Mouse (Mus musculus) urinary bladder, postnatal 10 days (tissue): Measurements from ENCODE around the gene Nupr1l.
"Not testable (repeated sequence)": the region's sequence is repeated elsewhere in the genome, so short reads cannot be mapped to it uniquely, and the experiment has no call there.

Experiments used
- DNase-seq: peaks from one replicate; pipeline ENCODE4 v3.0.0; 2022; ENCODE audit warnings: low spot score

Nupr1l gene

GRCm38 (mm10) chr5:129908242-129908965, at the start of gene Nupr1l:
TSS of gene Nupr1l (plus strand) at chr5:129908540.
- DNase-seq = peak; percentile 71

GRCm38 (mm10) chr5:129862325-129862724, 46.0 kb upstream of the Nupr1l start:
- DNase-seq = no peak

- DNase-seq = no peak
Observed at GRCm38 (mm10) chr5:129864467-129864866, 43.9 kb upstream of the Nupr1l start.

- DNase-seq = no peak
Observed at GRCm38 (mm10) chr5:129865841-129866240, 42.5 kb upstream of the Nupr1l start.

- no peak for DNase-seq
Observed at GRCm38 (mm10) chr5:129869238-129869995, 38.9 kb upstream of the Nupr1l start.

- no peak for DNase-seq
Observed at GRCm38 (mm10) chr5:129871238-129871637, 37.1 kb upstream of the Nupr1l start.

DNA sequence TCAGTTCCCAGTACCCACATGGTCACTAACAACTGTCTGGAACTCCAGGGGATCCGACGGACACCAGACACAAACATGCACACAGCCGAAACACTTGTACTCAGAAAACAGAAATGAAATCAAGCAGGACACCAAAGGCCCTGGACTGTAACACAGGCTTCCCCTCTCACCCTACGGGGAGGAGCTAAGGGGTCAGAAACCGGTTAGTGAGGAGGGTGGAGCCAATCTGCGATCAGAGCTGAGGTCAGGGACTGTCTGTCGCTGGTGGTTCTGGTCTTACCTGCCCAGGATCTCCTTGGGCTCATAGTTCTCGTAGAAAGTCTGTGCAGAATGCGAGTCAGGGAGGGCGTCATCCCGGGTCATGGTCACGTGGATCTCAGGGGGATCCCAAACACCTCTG, 34.4 kb upstream of the Nupr1l start:
- no peak for DNase-seq

- no peak for DNase-seq
Observed at GRCm38 (mm10) chr5:129875098-129875497, 33.2 kb upstream of the Nupr1l start.

- no peak for DNase-seq
Observed at GRCm38 (mm10) chr5:129877731-129878455, 30.4 kb upstream of the Nupr1l start.

- no peak for DNase-seq
Observed at GRCm38 (mm10) chr5:129878946-129879345, 29.4 kb upstream of the Nupr1l start.

GRCm38 (mm10) chr5:129879888-129880287, 28.5 kb upstream of the Nupr1l start:
- no peak for DNase-seq

- DNase-seq = no peak
Observed at GRCm38 (mm10) chr5:129886271-129886670, 22.1 kb upstream of the Nupr1l start.

- DNase-seq = peak; percentile 66
Observed at GRCm38 (mm10) chr5:129886911-129887636, 21.3 kb upstream of the Nupr1l start, which contains the start of gene Chchd2. TSS of gene Chchd2 (minus strand) at chr5:129887470.

- not testable (repeated sequence) for DNase-seq
Observed at GRCm38 (mm10) chr5:129890390-129890789, 17.9 kb upstream of the Nupr1l start.

DNA sequence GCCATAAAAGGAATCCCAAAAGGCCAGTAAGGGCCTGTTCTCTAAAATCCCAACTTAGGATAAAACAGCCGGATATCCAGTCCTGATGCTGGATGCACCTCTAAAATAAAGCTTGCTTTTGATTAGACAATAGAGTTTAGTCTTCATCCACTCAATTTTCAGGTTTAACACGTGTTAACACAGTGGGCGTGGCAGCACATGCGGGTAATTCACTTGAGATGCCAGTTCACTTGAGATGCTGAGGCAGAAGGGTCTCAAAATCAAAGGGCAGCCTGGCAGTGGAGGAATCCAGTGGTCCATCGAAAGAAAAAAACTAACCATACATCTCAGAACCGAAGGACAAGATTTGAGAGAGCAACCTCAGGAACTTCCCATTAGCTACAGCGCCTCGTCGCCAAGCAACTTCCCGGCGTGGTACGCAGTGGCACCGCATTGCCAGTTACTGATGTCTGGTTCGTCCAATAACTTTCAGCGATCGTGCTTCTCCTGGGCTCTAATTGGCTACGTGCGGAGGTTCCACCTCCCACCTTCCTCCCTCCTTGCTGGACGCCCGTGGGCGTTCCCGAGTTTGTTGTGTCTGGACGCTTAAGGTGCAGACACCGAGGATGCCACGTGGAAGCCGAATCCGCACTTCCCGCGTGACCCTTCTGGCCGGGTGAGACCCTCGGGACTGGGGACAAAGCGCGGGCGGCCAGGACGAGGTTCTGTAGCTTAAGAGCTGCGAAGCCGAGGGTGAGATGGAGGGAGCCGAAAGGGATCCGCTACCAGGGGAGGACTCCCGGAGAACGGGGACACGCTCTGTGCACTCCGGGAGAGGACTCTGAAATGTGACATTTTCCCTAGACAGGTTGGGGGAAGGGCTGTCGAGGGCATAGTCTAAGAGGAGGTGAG, 12.9 kb upstream of the Nupr1l start, which contains the start of gene Zbed5:
TSS of gene Zbed5 (plus strand) at position 526 of the 891 bp plus-strand sequence.
- peak; percentile 29 for DNase-seq

DNA sequence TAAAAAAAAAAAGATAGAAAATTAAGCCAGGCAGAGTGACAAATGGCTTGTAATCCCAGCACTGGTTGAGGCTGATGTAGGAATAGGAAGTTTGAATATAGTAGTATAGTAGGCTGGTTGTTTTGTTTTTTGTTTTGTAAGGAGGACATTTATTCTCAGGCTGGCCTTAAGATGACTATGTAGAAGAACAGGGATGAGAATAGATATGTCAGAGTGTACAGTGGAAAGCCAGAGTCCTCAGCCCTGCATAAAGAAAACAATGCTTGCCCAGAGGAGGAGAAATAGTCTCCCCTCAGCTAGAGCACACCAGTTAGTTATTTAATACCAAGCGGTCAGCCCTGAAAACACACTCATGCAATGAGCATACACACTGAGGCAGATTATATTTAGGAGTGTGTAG, 9.9 kb upstream of the Nupr1l start, which contains the start of gene Phkg1:
TSS of gene Phkg1 (minus strand) at position 101 of the 400 bp plus-strand sequence.
- no peak for DNase-seq

- no peak for DNase-seq
Observed at GRCm38 (mm10) chr5:129907775-129908174, 565 bp upstream of the Nupr1l start.

GRCm38 (mm10) chr5:129909147-129909546, 807 bp downstream of the Nupr1l start:
- no peak for DNase-seq

DNA sequence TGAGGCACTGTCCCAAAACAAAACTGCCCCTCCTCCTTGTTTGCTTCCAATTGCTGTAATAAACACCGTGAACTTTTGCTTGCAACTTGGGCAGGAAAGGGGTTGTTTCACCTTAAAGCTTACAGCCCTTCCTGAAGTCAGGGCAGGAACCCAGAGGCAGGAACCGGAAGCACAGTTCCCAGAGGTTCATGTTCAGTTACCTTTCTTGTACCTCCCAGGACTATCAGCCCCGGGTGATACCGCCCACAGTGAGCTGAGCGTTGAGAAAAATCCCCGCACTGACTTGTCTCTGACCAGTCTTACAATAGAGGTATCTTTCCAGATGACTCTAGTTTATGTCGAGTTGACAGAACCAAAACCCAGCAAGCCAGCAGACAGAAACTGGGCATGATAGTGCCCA, 1.3 kb downstream of the Nupr1l start:
- DNase-seq = no peak

DNA sequence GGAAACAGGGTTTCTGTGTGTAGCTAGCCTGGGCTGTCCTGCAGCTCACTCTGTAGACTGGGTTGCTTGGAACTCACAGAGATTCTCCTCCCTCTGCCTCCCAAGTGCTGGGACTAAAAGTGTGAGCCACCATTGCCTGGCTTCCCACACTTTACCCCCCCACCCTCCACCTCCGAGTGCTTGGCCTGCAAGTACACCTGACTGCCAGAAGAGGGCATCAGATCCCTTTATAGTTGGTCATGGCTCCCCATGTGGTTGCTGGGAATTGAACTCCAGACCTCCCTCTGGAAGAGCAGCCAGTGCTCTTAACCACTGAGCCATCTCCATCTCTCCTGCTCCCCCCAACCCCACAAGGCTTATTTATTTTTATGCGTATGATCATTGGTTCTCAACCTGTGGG, 5.7 kb downstream of the Nupr1l start:
- no peak for DNase-seq

DNA sequence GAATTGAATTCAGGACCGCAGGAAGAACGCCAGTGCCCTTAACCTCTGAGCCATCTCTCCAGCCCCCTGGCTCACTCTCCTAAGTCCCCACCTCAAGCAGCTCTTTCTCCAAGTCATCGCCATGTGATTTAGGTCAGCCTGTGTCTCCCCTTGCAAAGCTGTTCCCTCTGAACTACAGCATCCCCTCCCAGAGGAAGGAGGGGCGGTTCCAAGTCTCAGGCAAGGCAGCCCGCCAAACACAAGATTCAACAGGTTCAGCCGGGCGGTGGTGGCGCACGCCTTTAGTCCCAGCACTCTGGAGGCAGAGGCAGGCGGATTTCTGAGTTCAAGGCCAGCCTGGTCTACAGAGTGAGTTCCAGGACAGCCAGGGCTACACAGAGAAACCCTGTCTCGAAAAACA, 7.2 kb downstream of the Nupr1l start:
- DNase-seq = not testable (repeated sequence)
